Mouse (Mus musculus) hindbrain, postnatal 0 days (tissue): ENCODE measurements around the gene Slit3. TPM values are rescaled to one million over a fixed set of nuclear protein-coding genes. Genes with fewer than 3 reads are reported as not detected.

Experiments used
- ATAC-seq: fragments of 200-750 bp; cut with Nextera tagmentation; 2 replicates; pipeline ENCODE4 v1.8.0; 2017; ENCODE audit warnings: mild to moderate bottlenecking, moderate TSS enrichment, moderate library complexity
- DNase-seq: peaks from one replicate; pipeline ENCODE4 v3.0.0-alpha.2; 2015; ENCODE audit warnings: low spot score
- H3K27ac ChIP-seq: fragments of 300-500 bp; sonication (generic); 2 replicates; pipeline ENCODE4 v1.5.1; 2014; ENCODE audit warnings: mild to moderate bottlenecking
- H3K27me3 ChIP-seq: fragments of 300-500 bp; sonication (generic); 2 replicates; pipeline ENCODE4 v1.6.1; 2014; ENCODE audit warnings: low read length, mixed read lengths; ENCODE audit not compliant: insufficient read depth
- H3K36me3 ChIP-seq: fragments of 300-500 bp; sonication (generic); 2 replicates; pipeline ENCODE4 v1.6.1; 2014; ENCODE audit warnings: low read length, mixed read lengths; ENCODE audit not compliant: insufficient read depth
- H3K4me1 ChIP-seq: fragments of 300-500 bp; sonication (generic); 2 replicates; pipeline ENCODE4 v1.6.1; 2014; ENCODE audit warnings: antibody characterized with exemption, low read length, mixed read lengths; ENCODE audit not compliant: insufficient read depth
- H3K4me2 ChIP-seq: fragments of 300-500 bp; sonication (generic); 2 replicates; pipeline ENCODE4 v1.6.1; 2014; ENCODE audit warnings: low read depth, mild to moderate bottlenecking, low read length, moderate library complexity, mixed read lengths
- H3K4me3 ChIP-seq: fragments of 300-500 bp; sonication (generic); 2 replicates; pipeline ENCODE4 v1.5.1; 2014; ENCODE audit warnings: low read length
- H3K9ac ChIP-seq: fragments of 300-500 bp; sonication (generic); replicated peaks from 2 replicates; pipeline ENCODE4 v1.6.1; 2014; ENCODE audit warnings: mild to moderate bottlenecking, low read length, moderate library complexity, mixed read lengths
- H3K9me3 ChIP-seq: fragments of 300-500 bp; sonication (generic); 2 replicates; pipeline ENCODE4 v1.6.1; 2016; ENCODE audit warnings: low read length, mixed read lengths
- CTCF ChIP-seq: IDR thresholded peaks from 2 replicates; pipeline ENCODE4 v1.5.1; 2016; ENCODE audit warnings: antibody characterized with exemption, control low read depth, low read depth
- WGBS: fragments of 180-500 bp; shearing (Covaris S2); extraction: QIAGEN DNeasy Blood & Tissue Kit; methylation state at CpG from one replicate; pipeline ENCODE4 v1.1.7; 2014; 5-methylcytosine and 5-hydroxymethylcytosine counted together
- polyA plus RNA-seq: library from polyadenylated mRNA; unstranded; fragments of >200 nt; fragmentation: Nextera tagmentation; extraction: Ambion mirVana; gene quantifications from 2 replicates; pipeline ENCODE4 v1.2.1, GENCODE M21; 2015
- total RNA-seq: library from RNA; depleted of rRNA; stranded (reverse); fragments of >200 nt; gene quantifications from 2 replicates; pipeline ENCODE4 v1.2.3, GENCODE M21; 2014; rRNA removed

Slit3 gene
- total RNA-seq (13.4 and 15.1 TPM in 2 replicates), polyA plus RNA-seq (4.7 and 4.9 TPM in 2 replicates)

GRCm38 (mm10) chr11:35120894-35121610 lies at the start of gene Slit3:
Slit3 (plus strand) TSS chr11:35121224.
- H3K36me3 ChIP-seq, result no peaks in the 10 kb centered on the region
- DNase-seq, result peak; percentile 49

DNA sequence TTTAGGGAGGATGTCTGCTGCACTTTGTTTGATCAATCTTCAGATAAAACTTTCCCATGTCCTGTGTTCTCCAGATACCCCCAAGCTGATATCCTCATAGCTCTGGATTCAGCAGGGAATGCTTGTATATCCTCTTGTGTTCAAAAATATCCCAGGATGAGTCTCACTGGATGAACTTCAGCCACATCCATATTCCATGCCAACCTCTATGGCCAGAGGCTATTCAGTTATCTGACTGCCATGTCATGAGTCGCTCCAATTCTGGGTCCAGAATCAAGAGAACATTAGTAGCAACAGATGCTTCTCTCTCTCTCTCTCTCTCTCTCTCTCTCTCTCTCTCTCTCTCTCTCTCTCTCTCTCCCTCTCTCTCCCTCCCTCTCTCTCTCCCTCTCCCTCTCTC lies 49.6 kb upstream of the Slit3 start:
- Histone ChIP-seq H3K4me3 (no peak overlapping the region), H3K9ac (no peak overlapping the region), H3K4me2 (no peak overlapping the region), H3K4me1 (no peaks in the 10 kb centered on the region), H3K36me3 (no peaks in the 10 kb centered on the region), H3K9me3 (no peaks in the 10 kb centered on the region), H3K27me3 (no peaks in the 10 kb centered on the region), H3K27ac (no peak overlapping the region)
- DNase-seq (no peak), ATAC-seq (no peak)
- no peak for TF ChIP-seq CTCF
- WGBS, result 88% methylated on average over 1 of the region's 1 CpGs

More at GRCm38 (mm10) chr11:35120894-35121610, at the start of gene Slit3:
- TF ChIP-seq CTCF, result peak; percentile 16; the same call in 1 of the 2 replicates
- peak within 1 kb of the TSS; percentile 95 for H3K4me2 ChIP-seq
- H3K27me3 ChIP-seq, result peaks cover 5% of the 10 kb centered on the region
- H3K9me3 ChIP-seq, result no peaks in the 10 kb centered on the region
- peak; percentile 58 for ATAC-seq
- H3K4me3 ChIP-seq, result peak within 1 kb of the TSS; percentile 65
- WGBS, result under 1% methylated on average over 65 of the region's 75 CpGs
- 0 out of 2 replicates have a peak, but pooled peaks cover 4% of the 10 kb centered on the region for H3K4me1 ChIP-seq
- peak within 1 kb of the TSS; percentile 49 for H3K9ac ChIP-seq
- no peak within 1 kb of the TSS for H3K27ac ChIP-seq

- H3K9ac ChIP-seq, result no peak overlapping the region
- no peaks in the 10 kb centered on the region for H3K27me3 ChIP-seq
- DNase-seq (no peak), ATAC-seq (no peak)
- H3K4me3 ChIP-seq, result no peak overlapping the region
- no peak for TF ChIP-seq CTCF
- H3K9me3 ChIP-seq, result no peaks in the 10 kb centered on the region
- H3K36me3 ChIP-seq, result no peaks in the 10 kb centered on the region
- H3K4me2 ChIP-seq, result no peak overlapping the region
- H3K4me1 ChIP-seq, result no peaks in the 10 kb centered on the region
- H3K27ac ChIP-seq, result no peak overlapping the region
- WGBS, result 97% methylated on average over 7 of the region's 7 CpGs
Measured at GRCm38 (mm10) chr11:35075411-35075810, 45.6 kb upstream of the Slit3 start.

- peak; percentile 18 for DNase-seq
- 25% methylated on average over 8 of the region's 8 CpGs for WGBS
Measured at GRCm38 (mm10) chr11:35080451-35081125, 40.4 kb upstream of the Slit3 start.

DNA sequence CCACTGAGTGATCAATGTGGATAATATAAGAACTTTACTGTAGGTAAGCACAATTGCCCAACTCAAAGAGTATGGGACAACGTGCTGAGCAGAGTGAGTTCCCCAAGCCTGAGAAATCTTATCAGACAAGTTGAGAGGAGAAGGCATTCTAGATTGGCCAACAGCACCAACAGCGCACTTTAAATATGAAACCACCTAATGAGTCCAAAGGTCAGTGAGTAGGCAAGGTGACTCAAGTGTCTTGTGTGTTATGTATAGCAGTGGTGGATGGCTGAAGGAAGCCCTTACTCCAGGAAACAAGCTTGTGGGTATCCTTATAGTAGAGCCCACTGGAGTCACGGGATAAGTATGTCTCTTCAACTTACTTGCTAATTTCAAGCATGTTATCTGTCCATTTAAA lies 38.7 kb upstream of the Slit3 start:
- Histone ChIP-seq H3K36me3 (no peaks in the 10 kb centered on the region), H3K27ac (no peak overlapping the region), H3K4me1 (no peaks in the 10 kb centered on the region), H3K27me3 (no peaks in the 10 kb centered on the region), H3K9me3 (no peaks in the 10 kb centered on the region), H3K4me2 (no peak overlapping the region), H3K4me3 (no peak overlapping the region), H3K9ac (no peak overlapping the region)
- DNase-seq, result no peak
- WGBS, result 92% methylated on average over 3 of the region's 3 CpGs
- no peak for TF ChIP-seq CTCF
- ATAC-seq, result no peak

More at GRCm38 (mm10) chr11:35080451-35081125, 40.4 kb upstream of the Slit3 start:
- Histone ChIP-seq H3K36me3 (no peaks in the 10 kb centered on the region), H3K4me3 (no peak overlapping the region), H3K27ac (no peak overlapping the region), H3K4me2 (no peak overlapping the region), H3K9me3 (no peaks in the 10 kb centered on the region), H3K9ac (no peak overlapping the region), H3K4me1 (no peaks in the 10 kb centered on the region), H3K27me3 (no peaks in the 10 kb centered on the region)
- ATAC-seq, result no peak
- TF ChIP-seq CTCF, result no peak

- H3K27ac ChIP-seq, result no peak overlapping the region
- WGBS, result 71% methylated on average over 6 of the region's 6 CpGs
Measured at GRCm38 (mm10) chr11:35083049-35083448, 38.0 kb upstream of the Slit3 start.

GRCm38 (mm10) chr11:35085351-35085750 lies 35.7 kb upstream of the Slit3 start:
- Histone ChIP-seq H3K4me2 (no peak overlapping the region), H3K4me1 (no peaks in the 10 kb centered on the region)
- no peak for TF ChIP-seq CTCF

More at GRCm38 (mm10) chr11:35083049-35083448, 38.0 kb upstream of the Slit3 start:
- Histone ChIP-seq H3K4me2 (no peak overlapping the region), H3K27me3 (no peaks in the 10 kb centered on the region), H3K9me3 (no peaks in the 10 kb centered on the region), H3K4me1 (no peaks in the 10 kb centered on the region), H3K9ac (no peak overlapping the region), H3K36me3 (no peaks in the 10 kb centered on the region), H3K4me3 (no peak overlapping the region)
- DNase-seq (no peak), ATAC-seq (no peak)
- no peak for TF ChIP-seq CTCF

More at GRCm38 (mm10) chr11:35085351-35085750, 35.7 kb upstream of the Slit3 start:
- no peak for ATAC-seq
- WGBS, result 84% methylated on average over 11 of the region's 11 CpGs
- Histone ChIP-seq H3K36me3 (no peaks in the 10 kb centered on the region), H3K9ac (no peak overlapping the region), H3K27me3 (no peaks in the 10 kb centered on the region), H3K9me3 (no peaks in the 10 kb centered on the region), H3K27ac (no peak overlapping the region), H3K4me3 (no peak overlapping the region)
- DNase-seq, result no peak
